Mouse (Mus musculus): ENCODE measurements at regions not wholly inside any gene's neighbourhood (a gene's known extent, or its start where the extent isn't known, plus 50 kb on each side); places are given as distances from the start of the nearest gene placed in this dataset.

GRCm38 (mm10) chr10:17253040-17253439, 470.0 kb upstream of the Cited2 start:
- TF ChIP-seq FLI1 (IDR thresholded peaks at IDR 0.05; ENCODE audit: low read length) (no peak), GATA1 (IDR thresholded peaks at IDR 0.05; ENCODE audit: borderline replicate concordance, low read length) (no peak)

Measured in megakaryocyte, embryonic 14.5 days (primary cell).